Mouse (Mus musculus) thymus, adult 2 months (tissue): ENCODE results near the gene Phip.

Source experiments
- CTCF ChIP-seq: fragments of 200-500 bp; IDR thresholded peaks from 2 replicates; pipeline ENCODE4 v1.5.1; 2012; ENCODE audit warnings: mild to moderate bottlenecking, control low read depth, low read length, moderate library complexity, borderline replicate concordance; ENCODE audit not compliant: control insufficient read depth, poor library complexity, insufficient read depth; ENCODE audit errors: extremely low read depth
- POLR2A ChIP-seq: fragments of 200-500 bp; IDR thresholded peaks from 2 replicates; pipeline ENCODE4 v1.6.1; 2012; ENCODE audit warnings: mild to moderate bottlenecking, low read length, control low read depth, moderate library complexity; ENCODE audit not compliant: control insufficient read depth, poor library complexity, insufficient read depth; ENCODE audit errors: extremely low read depth

DNA sequence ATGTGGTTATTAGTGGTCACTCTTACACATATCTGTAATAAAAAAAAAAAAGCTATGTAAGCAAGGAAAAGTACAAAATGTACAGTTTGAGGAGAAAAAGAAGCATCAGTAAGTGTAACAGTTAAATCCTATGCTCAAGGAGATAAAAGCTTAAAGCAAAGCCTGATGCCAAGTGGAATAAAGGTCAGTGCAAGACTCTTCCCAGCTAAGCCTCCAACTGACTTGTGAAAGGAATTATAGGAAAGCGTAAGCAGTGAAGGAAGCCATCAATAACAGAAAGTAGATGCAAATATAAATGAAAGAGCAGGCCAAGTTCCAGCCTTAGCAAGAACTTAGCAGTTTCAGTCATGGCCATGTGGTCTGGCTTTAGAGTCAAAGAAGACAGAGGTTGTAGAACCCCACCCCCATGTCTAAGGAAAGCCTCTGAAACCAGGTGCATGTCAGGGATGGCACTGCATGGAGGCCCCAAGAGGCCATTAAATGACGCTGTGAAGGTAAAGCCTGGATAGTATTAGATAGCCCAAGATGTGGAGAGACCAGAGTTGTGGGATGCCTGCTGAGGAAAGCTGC lies 23.8 kb downstream of the Phip start:
- TF ChIP-seq POLR2A, result no peak
- TF ChIP-seq CTCF, result no peak
